Mouse (Mus musculus): ENCODE measurements at regions not wholly inside any gene's neighbourhood (a gene's known extent, or its start where the extent isn't known, plus 50 kb on each side); places are given as distances from the start of the nearest gene placed in this dataset.
A peak's percentile ranks its signal among the peaks of the same experiment; 100 is the strongest.
"Not testable (repeated sequence)": the region's sequence is repeated elsewhere in the genome, so short reads cannot be mapped to it uniquely, and the experiment has no call there.

- DNase-seq (ENCODE audit: low spot score in 2 of 2) = peak in 1 of 2 experiments; percentile 19
Measured at GRCm38 (mm10) chr5:52015786-52016185, 174.5 kb downstream of the Dhx15 start.

GRCm38 (mm10) chr5:52010426-52010825 is 179.9 kb downstream of the Dhx15 start:
- no peak for DNase-seq (ENCODE audit: low spot score in 2 of 2)

- DNase-seq (ENCODE audit: low spot score in 2 of 2) = no peak
Measured at GRCm38 (mm10) chr5:52008942-52009341, 181.4 kb downstream of the Dhx15 start.

GRCm38 (mm10) chr5:52006843-52007242 is 183.5 kb downstream of the Dhx15 start:
- DNase-seq (ENCODE audit: low spot score in 2 of 2) = no peak

- DNase-seq (ENCODE audit: low spot score in 2 of 2) = no peak
Measured at GRCm38 (mm10) chr5:51990847-51991610, 199.3 kb downstream of the Dhx15 start.

- DNase-seq (ENCODE audit: low spot score in 2 of 2) = no peak
Measured at GRCm38 (mm10) chr5:51989396-51989795, 200.9 kb downstream of the Dhx15 start.

- no peak for DNase-seq (ENCODE audit: low spot score in 2 of 2)
Measured at GRCm38 (mm10) chr5:51988913-51989312, 201.4 kb downstream of the Dhx15 start.

- peak in 1 of 2 experiments; percentile 26 for DNase-seq (ENCODE audit: low spot score in 2 of 2)
Measured at GRCm38 (mm10) chr5:51984966-51985365, 205.3 kb downstream of the Dhx15 start.

- peak; percentile 27 to 48 for DNase-seq (ENCODE audit: low spot score in 2 of 2)
Measured at GRCm38 (mm10) chr5:51982780-51983179, 207.5 kb downstream of the Dhx15 start.

- DNase-seq (ENCODE audit: low spot score in 2 of 2) = no peak
Measured at GRCm38 (mm10) chr5:51980901-51981300, 209.4 kb downstream of the Dhx15 start.

- DNase-seq (ENCODE audit: low spot score in 2 of 2) = no peak
Measured at GRCm38 (mm10) chr5:51952499-51952898, 237.8 kb downstream of the Dhx15 start.

- no peak for DNase-seq (ENCODE audit: low spot score in 2 of 2)
Measured at GRCm38 (mm10) chr5:51949996-51950395, 240.3 kb downstream of the Dhx15 start.

GRCm38 (mm10) chr5:51946062-51946461 is 244.3 kb downstream of the Dhx15 start:
- DNase-seq (ENCODE audit: low spot score in 2 of 2) = no peak

GRCm38 (mm10) chr5:51941925-51942291 is 248.4 kb downstream of the Dhx15 start:
- DNase-seq (ENCODE audit: low spot score in 2 of 2) = not testable (repeated sequence)

GRCm38 (mm10) chr5:51941255-51941924 is 248.9 kb downstream of the Dhx15 start:
- DNase-seq (ENCODE audit: low spot score in 2 of 2) = no peak

- no peak for DNase-seq (ENCODE audit: low spot score in 2 of 2)
Measured at GRCm38 (mm10) chr5:51938845-51939244, 251.5 kb downstream of the Dhx15 start.

GRCm38 (mm10) chr5:51937320-51937719 is 253.0 kb downstream of the Dhx15 start:
- DNase-seq (ENCODE audit: low spot score in 2 of 2) = no peak

GRCm38 (mm10) chr5:51935391-51936354 is 254.6 kb downstream of the Dhx15 start:
- no peak for DNase-seq (ENCODE audit: low spot score in 2 of 2)

- no peak for DNase-seq (ENCODE audit: low spot score in 2 of 2)
Measured at GRCm38 (mm10) chr5:51934910-51935309, 255.4 kb downstream of the Dhx15 start.

GRCm38 (mm10) chr5:51933331-51933730 is 257.0 kb downstream of the Dhx15 start:
- DNase-seq (ENCODE audit: low spot score in 2 of 2) = no peak

- DNase-seq (ENCODE audit: low spot score in 2 of 2) = no peak
Measured at GRCm38 (mm10) chr5:51930416-51930815, 259.9 kb downstream of the Dhx15 start.

GRCm38 (mm10) chr5:51928801-51929200 is 261.5 kb downstream of the Dhx15 start:
- no peak for DNase-seq (ENCODE audit: low spot score in 2 of 2)
